Mouse (Mus musculus): Measurements from ENCODE around the gene 4930513O06Rik. TPM values are rescaled to one million over a fixed set of nuclear protein-coding genes. Genes with fewer than 3 reads are reported as not detected.

4930513O06Rik gene
- polyA plus RNA-seq (2015; fragmentation: Nextera tagmentation; extraction: Ambion mirVana) = 0.22 TPM in 1 of 2 replicates, not detected in the other

DNA sequence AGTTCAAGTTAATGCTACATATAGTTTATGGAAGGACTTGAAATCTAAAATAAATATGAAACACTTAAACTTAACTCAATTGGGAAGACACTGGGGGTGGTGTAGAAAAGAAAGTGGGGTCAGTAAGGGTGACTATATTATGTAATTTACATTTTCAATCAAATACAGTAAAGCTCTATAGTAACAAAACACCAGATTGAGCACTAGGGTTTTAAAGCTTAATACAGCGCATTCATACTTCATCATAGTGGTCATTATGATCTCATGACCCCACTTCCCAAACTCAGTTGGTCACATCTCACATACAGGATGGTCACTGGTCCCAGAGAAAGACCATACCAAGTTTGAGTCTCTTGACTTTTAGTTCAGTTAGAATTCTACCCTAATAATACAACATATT lies at the start of gene 4930513O06Rik:
TSS of gene 4930513O06Rik (plus strand) at position 301 of the 400 bp plus-strand sequence.
- no peak for ATAC-seq (ENCODE audit: insufficient read depth, low FRiP score, low read depth)
- H3K4me1 ChIP-seq = no peaks in the 10 kb centered on the region
- no peak within 1 kb of the TSS for H3K9ac ChIP-seq
- H3K4me3 ChIP-seq (replicated peaks) = no peak within 1 kb of the TSS
- H3K4me2 ChIP-seq = no peak within 1 kb of the TSS
- no peaks in the 10 kb centered on the region for H3K27me3 ChIP-seq (replicated peaks)
- H3K36me3 ChIP-seq = no peaks in the 10 kb centered on the region
- 93% methylated on average over 1 of the region's 1 CpGs for WGBS
- no peaks in the 10 kb centered on the region for H3K9me3 ChIP-seq
- no peak within 1 kb of the TSS for H3K27ac ChIP-seq

GRCm38 (mm10) chrX:139037666-139038065 lies 48.4 kb upstream of the 4930513O06Rik start:
- ATAC-seq (ENCODE audit: insufficient read depth, low FRiP score, low read depth) = no peak
- Histone ChIP-seq H3K4me3 (replicated peaks) (no peak overlapping the region), H3K9me3 (no peaks in the 10 kb centered on the region), H3K4me1 (no peaks in the 10 kb centered on the region), H3K36me3 (no peaks in the 10 kb centered on the region), H3K27me3 (replicated peaks) (no peaks in the 10 kb centered on the region), H3K9ac (no peak overlapping the region), H3K4me2 (no peak overlapping the region), H3K27ac (no peak overlapping the region)
- WGBS = 89% methylated on average over 1 of the region's 1 CpGs

DNA sequence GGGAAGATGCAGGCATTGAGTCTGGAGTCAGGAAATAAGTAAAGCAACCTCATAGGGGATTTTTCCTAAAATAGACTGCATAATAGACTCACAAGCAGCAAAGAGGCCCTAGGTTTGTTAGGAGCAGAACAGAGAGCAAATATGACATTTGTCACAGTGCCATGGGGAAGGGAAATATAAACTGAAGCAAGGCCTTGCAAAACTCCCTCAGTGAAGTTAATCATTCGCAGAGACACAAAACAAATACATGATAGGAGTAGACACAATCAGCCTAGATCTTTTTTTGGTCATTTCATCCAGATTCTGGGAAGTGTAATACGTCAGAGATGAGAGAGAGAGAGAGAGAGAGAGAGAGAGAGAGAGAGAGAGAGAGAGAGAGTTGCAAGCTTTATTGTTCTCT lies 46.7 kb upstream of the 4930513O06Rik start:
- H3K9ac ChIP-seq = no peak overlapping the region
- no peak overlapping the region for H3K27ac ChIP-seq
- WGBS = 54% methylated on average over 2 of the region's 2 CpGs
- ATAC-seq (ENCODE audit: insufficient read depth, low FRiP score, low read depth) = no peak
- H3K27me3 ChIP-seq (replicated peaks) = no peaks in the 10 kb centered on the region
- H3K4me1 ChIP-seq = no peaks in the 10 kb centered on the region
- no peaks in the 10 kb centered on the region for H3K9me3 ChIP-seq
- no peak overlapping the region for H3K4me2 ChIP-seq
- H3K4me3 ChIP-seq (replicated peaks) = no peak overlapping the region
- H3K36me3 ChIP-seq = no peaks in the 10 kb centered on the region

DNA sequence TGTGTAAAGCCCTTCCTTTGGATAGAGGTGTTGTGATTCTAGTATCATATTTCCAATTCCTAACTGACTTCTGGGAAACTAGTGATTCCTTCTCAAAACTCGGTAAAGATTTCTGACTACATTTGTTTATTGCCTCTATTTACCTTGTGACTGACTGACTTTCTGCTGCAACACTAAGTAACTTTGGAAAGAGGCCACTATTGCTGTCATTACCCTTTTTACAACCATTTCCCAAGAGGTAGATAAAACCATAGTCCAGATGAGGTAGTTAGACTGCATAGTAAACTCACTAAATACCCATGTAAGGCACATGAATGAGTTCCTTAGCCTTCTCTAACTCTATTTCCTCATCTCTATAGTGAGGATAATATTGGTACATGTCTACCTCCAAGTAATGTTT lies 44.9 kb upstream of the 4930513O06Rik start:
- WGBS = 72% methylated on average over 1 of the region's 1 CpGs
- Histone ChIP-seq H3K4me2 (no peak overlapping the region), H3K36me3 (no peaks in the 10 kb centered on the region), H3K4me3 (replicated peaks) (no peak overlapping the region), H3K9ac (no peak overlapping the region), H3K4me1 (no peaks in the 10 kb centered on the region), H3K27me3 (replicated peaks) (no peaks in the 10 kb centered on the region), H3K27ac (no peak overlapping the region), H3K9me3 (no peaks in the 10 kb centered on the region)
- ATAC-seq (ENCODE audit: insufficient read depth, low FRiP score, low read depth) = no peak

DNA sequence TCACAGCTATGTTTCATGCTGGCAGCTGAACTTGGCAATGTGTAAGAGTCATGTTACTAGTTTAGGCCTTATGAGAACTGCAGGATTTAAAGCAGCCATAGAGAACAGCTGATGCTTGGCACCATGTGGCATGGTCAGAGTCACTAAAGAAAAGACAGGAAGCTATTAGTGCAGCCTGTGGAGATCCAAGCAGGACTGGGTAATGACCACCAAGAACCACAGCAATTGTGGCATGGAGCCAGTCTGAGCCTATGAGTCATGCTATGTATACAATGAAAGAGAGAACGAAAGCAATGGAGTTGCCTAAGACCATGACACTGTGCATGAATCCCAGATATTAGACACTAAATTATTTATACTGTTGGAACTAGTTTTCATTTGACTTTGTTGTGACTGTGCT lies 34.1 kb upstream of the 4930513O06Rik start:
- Histone ChIP-seq H3K27me3 (replicated peaks) (no peaks in the 10 kb centered on the region), H3K27ac (no peak overlapping the region), H3K9me3 (no peaks in the 10 kb centered on the region), H3K4me1 (no peaks in the 10 kb centered on the region), H3K36me3 (no peaks in the 10 kb centered on the region), H3K4me3 (replicated peaks) (no peak overlapping the region), H3K9ac (no peak overlapping the region), H3K4me2 (no peak overlapping the region)
- WGBS = 52% methylated on average over 1 of the region's 1 CpGs
- ATAC-seq (ENCODE audit: insufficient read depth, low FRiP score, low read depth) = peak; percentile 56; the same call in 1 of the 2 replicates

GRCm38 (mm10) chrX:139053149-139053548 lies 32.9 kb upstream of the 4930513O06Rik start:
- no peak overlapping the region for H3K4me3 ChIP-seq (replicated peaks)
- no peaks in the 10 kb centered on the region for H3K27me3 ChIP-seq (replicated peaks)
- H3K9me3 ChIP-seq = no peaks in the 10 kb centered on the region
- H3K4me1 ChIP-seq = no peaks in the 10 kb centered on the region
- no peaks in the 10 kb centered on the region for H3K36me3 ChIP-seq
- WGBS = 31% methylated on average over 1 of the region's 1 CpGs
- no peak for ATAC-seq (ENCODE audit: insufficient read depth, low FRiP score, low read depth)
- no peak overlapping the region for H3K27ac ChIP-seq
- no peak overlapping the region for H3K9ac ChIP-seq
- H3K4me2 ChIP-seq = no peak overlapping the region

- H3K9me3 ChIP-seq = no peaks in the 10 kb centered on the region
- H3K27ac ChIP-seq = no peak overlapping the region
- no peaks in the 10 kb centered on the region for H3K36me3 ChIP-seq
- no peak overlapping the region for H3K4me3 ChIP-seq (replicated peaks)
- no peaks in the 10 kb centered on the region for H3K4me1 ChIP-seq
- H3K27me3 ChIP-seq (replicated peaks) = no peaks in the 10 kb centered on the region
- 78% methylated on average over 5 of the region's 5 CpGs for WGBS
- no peak for ATAC-seq (ENCODE audit: insufficient read depth, low FRiP score, low read depth)
- no peak overlapping the region for H3K9ac ChIP-seq
- no peak overlapping the region for H3K4me2 ChIP-seq
Measured at GRCm38 (mm10) chrX:139064078-139064477, 22.0 kb upstream of the 4930513O06Rik start.

DNA sequence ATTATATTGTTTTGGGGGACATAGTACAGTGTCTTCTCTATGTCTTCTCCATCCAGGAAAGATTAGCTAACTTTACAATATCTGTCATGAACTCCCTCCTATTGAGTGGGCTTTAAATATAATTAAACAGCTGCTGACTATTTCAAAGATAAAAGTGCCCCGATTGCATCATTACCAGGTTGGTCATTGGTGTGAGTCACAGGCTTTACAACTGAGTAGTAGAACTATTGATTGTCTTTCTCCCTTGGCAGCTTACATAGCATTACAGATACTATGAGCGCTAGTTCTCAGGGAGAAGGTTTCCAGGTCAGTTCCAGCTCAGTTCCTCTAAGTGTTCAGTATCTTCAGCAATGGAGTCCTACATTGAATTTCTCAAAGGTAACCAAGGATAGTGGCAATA lies 7.5 kb upstream of the 4930513O06Rik start:
- WGBS = 88% methylated on average over 2 of the region's 2 CpGs
- H3K27ac ChIP-seq = no peak overlapping the region

DNA sequence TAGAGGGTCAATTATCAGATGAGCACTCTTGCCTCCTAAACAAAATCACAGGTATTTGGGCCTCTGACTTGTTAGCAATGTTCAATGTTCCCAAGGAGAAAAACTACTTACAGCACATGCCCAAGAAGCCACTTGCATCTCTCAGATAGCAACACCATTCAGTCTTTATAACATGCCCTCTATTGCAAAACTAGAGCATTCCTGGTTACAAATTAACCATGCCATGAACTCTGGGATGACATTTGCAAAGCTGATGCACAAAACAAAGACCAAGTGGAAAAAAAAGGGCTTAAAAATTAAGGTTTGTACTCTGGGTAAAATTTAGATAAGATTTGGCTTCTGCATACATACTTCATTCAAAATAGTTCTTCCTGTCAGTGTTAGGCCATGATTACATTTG lies 966 bp upstream of the 4930513O06Rik start, which contains the start of gene Serpina7:
TSS of gene Serpina7 (minus strand) at position 160 of the 400 bp plus-strand sequence.
- no peak for ATAC-seq (ENCODE audit: insufficient read depth, low FRiP score, low read depth)
- H3K4me2 ChIP-seq = no peak within 1 kb of the TSS
- H3K9me3 ChIP-seq = no peaks in the 10 kb centered on the region
- H3K4me1 ChIP-seq = no peaks in the 10 kb centered on the region
- H3K9ac ChIP-seq = no peak within 1 kb of the TSS
- no peak within 1 kb of the TSS for H3K27ac ChIP-seq
- H3K36me3 ChIP-seq = no peaks in the 10 kb centered on the region
- no peaks in the 10 kb centered on the region for H3K27me3 ChIP-seq (replicated peaks)
- H3K4me3 ChIP-seq (replicated peaks) = no peak within 1 kb of the TSS

More for the DNA sequence above, 7.5 kb upstream of the 4930513O06Rik start:
- Histone ChIP-seq H3K27me3 (replicated peaks) (no peaks in the 10 kb centered on the region), H3K9ac (no peak overlapping the region), H3K4me1 (no peaks in the 10 kb centered on the region), H3K9me3 (no peaks in the 10 kb centered on the region), H3K36me3 (no peaks in the 10 kb centered on the region), H3K4me2 (no peak overlapping the region), H3K4me3 (replicated peaks) (no peak overlapping the region)
- ATAC-seq (ENCODE audit: insufficient read depth, low FRiP score, low read depth) = no peak

DNA sequence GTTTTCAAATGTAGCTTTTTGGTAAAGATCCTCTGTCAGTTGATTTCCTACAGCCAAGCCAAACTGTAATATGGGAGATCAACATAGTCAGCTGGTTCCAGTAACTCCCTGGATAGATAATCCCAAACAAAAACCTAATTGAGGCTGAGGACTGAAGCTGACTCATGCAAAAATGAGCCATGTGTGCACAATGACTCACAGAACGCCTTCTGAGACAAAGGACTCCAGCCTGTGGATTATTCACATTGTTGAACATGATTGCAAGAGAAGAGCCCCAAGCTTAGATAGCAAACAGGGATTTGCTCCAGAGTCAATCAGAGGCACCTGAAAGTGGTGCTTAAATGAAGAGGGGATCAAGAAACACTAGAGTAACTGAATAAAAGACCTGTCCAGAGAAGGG lies 11.2 kb downstream of the 4930513O06Rik start:
- Histone ChIP-seq H3K9me3 (no peaks in the 10 kb centered on the region), H3K27ac (no peak overlapping the region), H3K27me3 (replicated peaks) (no peaks in the 10 kb centered on the region), H3K4me3 (replicated peaks) (no peak overlapping the region), H3K9ac (no peak overlapping the region), H3K36me3 (no peaks in the 10 kb centered on the region), H3K4me1 (no peaks in the 10 kb centered on the region), H3K4me2 (no peak overlapping the region)
- no peak for ATAC-seq (ENCODE audit: insufficient read depth, low FRiP score, low read depth)
- WGBS = 37% methylated on average over 1 of the region's 1 CpGs

GRCm38 (mm10) chrX:139134031-139134430 lies 48.0 kb downstream of the 4930513O06Rik start:
- no peak for ATAC-seq (ENCODE audit: insufficient read depth, low FRiP score, low read depth)
- Histone ChIP-seq H3K9ac (no peak overlapping the region), H3K4me3 (replicated peaks) (no peak overlapping the region), H3K27me3 (replicated peaks) (no peaks in the 10 kb centered on the region), H3K4me1 (no peaks in the 10 kb centered on the region), H3K9me3 (no peaks in the 10 kb centered on the region), H3K27ac (no peak overlapping the region), H3K36me3 (no peaks in the 10 kb centered on the region), H3K4me2 (no peak overlapping the region)
- WGBS = 54% methylated on average over 4 of the region's 4 CpGs
